Mouse (Mus musculus) liver, embryonic 14.5 days (tissue): Measurements from ENCODE around the gene Gulp1.

Experiments used
- CTCF ChIP-seq: IDR thresholded peaks from 2 replicates; pipeline ENCODE4 v1.5.1; 2016; ENCODE audit warnings: antibody characterized with exemption, low read depth, control low read depth
- EP300 ChIP-seq: IDR thresholded peaks from 2 replicates; pipeline ENCODE4 v1.6.1; 2016; ENCODE audit warnings: antibody characterized with exemption, low read depth

DNA sequence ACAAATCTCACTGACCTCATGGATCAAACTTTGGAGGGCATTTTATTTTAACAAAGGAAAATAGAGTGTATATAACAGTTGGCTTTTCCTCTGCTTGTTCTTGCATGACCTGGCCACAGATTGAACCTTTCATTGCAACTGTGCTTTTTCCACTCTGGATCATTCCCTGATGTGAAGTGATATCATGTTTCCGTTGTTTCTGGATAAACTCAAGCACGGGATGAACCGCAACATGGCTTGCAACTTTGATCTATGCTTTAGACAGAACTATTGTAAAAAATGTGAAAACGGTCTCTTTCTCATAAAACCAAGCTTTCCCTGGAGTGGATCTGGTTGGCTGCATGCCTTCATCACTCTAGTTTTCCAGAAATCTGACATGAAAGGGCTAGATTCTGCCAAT is 282.6 kb downstream of the Gulp1 start:
- TF ChIP-seq CTCF (no peak), EP300 (no peak)
